Mouse (Mus musculus) lung, adult 10 weeks (tissue): ENCODE measurements around the gene Gm10320. TPM values are rescaled to one million over a fixed set of nuclear protein-coding genes. Genes with fewer than 3 reads are reported as not detected.

ENCODE experiments used
- polyA plus RNA-seq: library from polyadenylated mRNA; stranded (reverse); fragments of 350-450 nt; fragmentation: Illumina TruSeq; extraction: RNeasy Lipid Tissue Mini Kit (QIAGEN cat#74804); gene quantifications from one replicate; pipeline ENCODE4 v1.2.3, GENCODE M21; 2014; ENCODE audit warnings: low read depth, low replicate concordance; ENCODE audit not compliant: insufficient read depth

Gene Gm10320
- 1.4 TPM for polyA plus RNA-seq

GRCm38 (mm10) chr13:98491909-98492308, at the start of gene Gm10320:
Gene Gm10320, minus strand, starts transcription at chr13:98492001.

Other genes starting within 250 kb of the Gm10320 start
- 5.1 TPM for gene Utp15, start 229.0 kb downstream of the Gm10320 start, polyA plus RNA-seq
- 13.4 TPM for gene Ankra2, start 228.9 kb downstream of the Gm10320 start, polyA plus RNA-seq
- gene Gm21976, start 212.1 kb downstream of the Gm10320 start, polyA plus RNA-seq = not detected
- gene Btf3, start 175.0 kb downstream of the Gm10320 start, polyA plus RNA-seq = 532 TPM
- 0.06 TPM for gene Foxd1, start 137.8 kb downstream of the Gm10320 start, polyA plus RNA-seq
- gene Tmem174, start 145.4 kb upstream of the Gm10320 start, polyA plus RNA-seq = not detected
- 4.8 TPM for gene Tmem171, start 202.8 kb upstream of the Gm10320 start, polyA plus RNA-seq